Mouse (Mus musculus) embryonic facial prominence, embryonic 14.5 days (tissue): Measurements from ENCODE around the gene Mxd3. TPM values are rescaled to one million over a fixed set of nuclear protein-coding genes. Genes with fewer than 3 reads are reported as not detected.
A peak's percentile ranks its signal among the peaks of the same experiment; 100 is the strongest.

Experiments used
- ATAC-seq: fragments of 200-750 bp; cut with Nextera tagmentation; 2 replicates; pipeline ENCODE4 v1.8.0; 2017; ENCODE audit warnings: low read depth, moderate number of reproducible peaks, moderate TSS enrichment
- DNase-seq: peaks from one replicate; pipeline ENCODE4 v3.0.0-alpha.2; 2015; ENCODE audit warnings: low spot score
- H3K27ac ChIP-seq: fragments of 300-500 bp; sonication (generic); replicated peaks from 2 replicates; pipeline ENCODE4 v1.5.1; 2014; ENCODE audit warnings: low read depth, mild to moderate bottlenecking, low read length, moderate library complexity
- H3K27me3 ChIP-seq: fragments of 300-500 bp; sonication (generic); replicated peaks from 2 replicates; pipeline ENCODE4 v1.6.1; 2014; ENCODE audit warnings: low read length; ENCODE audit not compliant: control insufficient read depth, insufficient read depth
- H3K36me3 ChIP-seq: fragments of 300-500 bp; sonication (generic); 2 replicates; pipeline ENCODE4 v1.6.1; 2014; ENCODE audit warnings: low read length, mixed read lengths; ENCODE audit not compliant: control insufficient read depth, insufficient read depth
- H3K4me1 ChIP-seq: fragments of 300-500 bp; sonication (generic); 2 replicates; pipeline ENCODE4 v1.6.1; 2014; ENCODE audit warnings: antibody characterized with exemption, low read length; ENCODE audit not compliant: control insufficient read depth, insufficient read depth
- H3K4me2 ChIP-seq: fragments of 300-500 bp; sonication (generic); 2 replicates; pipeline ENCODE4 v1.6.1; 2014; ENCODE audit warnings: low read depth, mild to moderate bottlenecking, low read length, moderate library complexity, mixed read lengths
- H3K4me3 ChIP-seq: fragments of 300-500 bp; sonication (generic); 2 replicates; pipeline ENCODE4 v1.5.1; 2014; ENCODE audit warnings: low read depth, mild to moderate bottlenecking, low read length
- H3K9ac ChIP-seq: fragments of 300-500 bp; sonication (generic); 2 replicates; pipeline ENCODE4 v1.6.1; 2014; ENCODE audit warnings: low read depth, mild to moderate bottlenecking, low read length, moderate library complexity, mixed read lengths
- H3K9me3 ChIP-seq: fragments of 300-500 bp; sonication (generic); 2 replicates; pipeline ENCODE4 v1.6.1; 2016; ENCODE audit warnings: low read length; ENCODE audit not compliant: control insufficient read depth
- WGBS: fragments of 180-500 bp; shearing (Covaris S2); extraction: QIAGEN DNeasy Blood & Tissue Kit; methylation state at CpG from one replicate; pipeline ENCODE4 v1.1.7; 2014; 5-methylcytosine and 5-hydroxymethylcytosine counted together
- polyA plus RNA-seq: library from polyadenylated mRNA; unstranded; fragments of >200 nt; fragmentation: Nextera tagmentation; extraction: Ambion mirVana; gene quantifications from 2 replicates; pipeline ENCODE4 v1.2.1, GENCODE M21; 2014

Mxd3 gene
- polyA plus RNA-seq, 1 experiment from 2014 or later = 36.0 TPM

GRCm38 (mm10) chr13:55314891-55315412, 14.7 kb downstream of the Mxd3 start:
- H3K27ac ChIP-seq = no peak overlapping the region
- no peak overlapping the region for H3K4me3 ChIP-seq
- no peaks in the 10 kb centered on the region for H3K4me1 ChIP-seq
- WGBS = 95% methylated on average over 2 of the region's 2 CpGs
- no peaks in the 10 kb centered on the region for H3K27me3 ChIP-seq
- no peak for ATAC-seq
- H3K4me2 ChIP-seq = no peak overlapping the region
- H3K36me3 ChIP-seq = peaks cover 93% of the 10 kb centered on the region
- no peak overlapping the region for H3K9ac ChIP-seq
- no peaks in the 10 kb centered on the region for H3K9me3 ChIP-seq
- DNase-seq = no peak

- Histone ChIP-seq H3K9ac (no peak overlapping the region), H3K9me3 (no peaks in the 10 kb centered on the region), H3K4me3 (no peak overlapping the region), H3K27me3 (no peaks in the 10 kb centered on the region), H3K4me2 (no peak overlapping the region), H3K4me1 (no peaks in the 10 kb centered on the region), H3K36me3 (peaks cover 92% of the 10 kb centered on the region), H3K27ac (no peak overlapping the region)
- WGBS = 94% methylated on average over 8 of the region's 9 CpGs
- ATAC-seq (no peak), DNase-seq (no peak)
These were observed 16.6 kb downstream of the Mxd3 start for GRCm38 (mm10) chr13:55313051-55313450.

- no peak overlapping the region for H3K27ac ChIP-seq
- no peak overlapping the region for H3K4me2 ChIP-seq
- H3K9ac ChIP-seq = no peak overlapping the region
- H3K4me1 ChIP-seq = no peaks in the 10 kb centered on the region
- no peaks in the 10 kb centered on the region for H3K9me3 ChIP-seq
- no peaks in the 10 kb centered on the region for H3K27me3 ChIP-seq
- H3K4me3 ChIP-seq = no peak overlapping the region
- H3K36me3 ChIP-seq = peaks cover 97% of the 10 kb centered on the region
- 92% methylated on average over 8 of the region's 8 CpGs for WGBS
- DNase-seq (no peak), ATAC-seq (no peak)
These were observed 17.5 kb downstream of the Mxd3 start for GRCm38 (mm10) chr13:55312028-55312630.

- Histone ChIP-seq H3K4me3 (no peak overlapping the region), H3K27me3 (no peaks in the 10 kb centered on the region), H3K4me1 (no peaks in the 10 kb centered on the region), H3K9me3 (no peaks in the 10 kb centered on the region), H3K4me2 (no peak overlapping the region), H3K9ac (no peak overlapping the region), H3K27ac (no peak overlapping the region), H3K36me3 (peaks cover 87% of the 10 kb centered on the region)
- 92% methylated on average over 5 of the region's 5 CpGs for WGBS
- DNase-seq (no peak), ATAC-seq (no peak)
These were observed 28.7 kb downstream of the Mxd3 start for GRCm38 (mm10) chr13:55300913-55301312.

- H3K36me3 ChIP-seq = peaks cover 89% of the 10 kb centered on the region
- no peak overlapping the region for H3K4me2 ChIP-seq
- H3K4me1 ChIP-seq = no peaks in the 10 kb centered on the region
- no peak overlapping the region for H3K27ac ChIP-seq
- no peaks in the 10 kb centered on the region for H3K9me3 ChIP-seq
- no peaks in the 10 kb centered on the region for H3K27me3 ChIP-seq
- H3K9ac ChIP-seq = no peak overlapping the region
- H3K4me3 ChIP-seq = no peak overlapping the region
- DNase-seq (no peak), ATAC-seq (no peak)
- 93% methylated on average over 1 of the region's 1 CpGs for WGBS
These were observed 32.9 kb downstream of the Mxd3 start for GRCm38 (mm10) chr13:55296760-55297159.

GRCm38 (mm10) chr13:55288854-55289253, 40.8 kb downstream of the Mxd3 start:
- 78% methylated on average over 3 of the region's 3 CpGs for WGBS
- peaks cover 86% of the 10 kb centered on the region for H3K36me3 ChIP-seq
- H3K4me1 ChIP-seq = no peaks in the 10 kb centered on the region
- H3K9me3 ChIP-seq = no peaks in the 10 kb centered on the region
- H3K9ac ChIP-seq = no peak overlapping the region
- H3K27me3 ChIP-seq = no peaks in the 10 kb centered on the region
- no peak overlapping the region for H3K4me2 ChIP-seq
- H3K27ac ChIP-seq = no peak overlapping the region
- H3K4me3 ChIP-seq = no peak overlapping the region
- ATAC-seq (no peak), DNase-seq (no peak)

GRCm38 (mm10) chr13:55277646-55278045, 52.0 kb downstream of the Mxd3 start:
- Histone ChIP-seq H3K4me2 (no peak overlapping the region), H3K9ac (no peak overlapping the region), H3K4me1 (no peaks in the 10 kb centered on the region), H3K36me3 (peaks cover 66% of the 10 kb centered on the region), H3K4me3 (no peak overlapping the region), H3K27me3 (no peaks in the 10 kb centered on the region), H3K27ac (no peak overlapping the region), H3K9me3 (no peaks in the 10 kb centered on the region)
- 91% methylated on average over 5 of the region's 5 CpGs for WGBS
- ATAC-seq (no peak), DNase-seq (no peak)

- no peaks in the 10 kb centered on the region for H3K9me3 ChIP-seq
- ATAC-seq (no peak), DNase-seq (peak; percentile 9)
- WGBS = 58% methylated on average over 5 of the region's 5 CpGs
- no peak overlapping the region for H3K9ac ChIP-seq
- no peak overlapping the region for H3K27ac ChIP-seq
- H3K27me3 ChIP-seq = no peaks in the 10 kb centered on the region
- H3K36me3 ChIP-seq = peaks cover 65% of the 10 kb centered on the region
- no peaks in the 10 kb centered on the region for H3K4me1 ChIP-seq
- no peak overlapping the region for H3K4me3 ChIP-seq
- H3K4me2 ChIP-seq = no peak overlapping the region
These were observed 52.4 kb downstream of the Mxd3 start for GRCm38 (mm10) chr13:55277203-55277602.
